Mouse (Mus musculus) erythroblast, embryonic 14.5 days (primary cell): ENCODE results near the gene Arl1. TPM values are rescaled to one million over a fixed set of nuclear protein-coding genes. Genes with fewer than 3 reads are reported as not detected.

Experiments
- H3K27me3 ChIP-seq: 2 replicates; pipeline ENCODE4 v1.6.1; 2012; ENCODE audit warnings: inconsistent platforms; ENCODE audit not compliant: control insufficient read depth
- H3K36me3 ChIP-seq: 2 replicates; pipeline ENCODE4 v1.6.1; 2012; ENCODE audit warnings: mild to moderate bottlenecking, inconsistent platforms; ENCODE audit not compliant: control insufficient read depth
- H3K4me1 ChIP-seq: 2 replicates; pipeline ENCODE4 v1.6.1; 2012; ENCODE audit warnings: inconsistent platforms; ENCODE audit not compliant: control insufficient read depth
- H3K4me3 ChIP-seq: replicated peaks from 2 replicates; pipeline ENCODE3; 2012; ENCODE audit warnings: moderate library complexity, mild to moderate bottlenecking, inconsistent platforms
- H3K9me3 ChIP-seq: 2 replicates; pipeline ENCODE4 v1.6.1; 2012; ENCODE audit warnings: low read length, inconsistent platforms, mixed read lengths; ENCODE audit not compliant: control insufficient read depth
- GATA1 ChIP-seq: IDR thresholded peaks from 2 replicates; pipeline ENCODE4 v1.6.1; 2012; ENCODE audit warnings: low read length, inconsistent platforms, mixed read lengths
- TAL1 ChIP-seq: IDR thresholded peaks from 3 replicates; pipeline ENCODE4 v1.6.1; 2012; ENCODE audit warnings: low read length, inconsistent platforms, mixed read lengths
- polyA plus RNA-seq: library from polyadenylated mRNA; stranded (reverse); fragments of >175 nt; gene quantifications from 2 replicates; pipeline ENCODE4 v1.2.3, GENCODE M21; 2012

Arl1 gene
- 0.37 and 0.85 TPM in 2 replicates for polyA plus RNA-seq

DNA sequence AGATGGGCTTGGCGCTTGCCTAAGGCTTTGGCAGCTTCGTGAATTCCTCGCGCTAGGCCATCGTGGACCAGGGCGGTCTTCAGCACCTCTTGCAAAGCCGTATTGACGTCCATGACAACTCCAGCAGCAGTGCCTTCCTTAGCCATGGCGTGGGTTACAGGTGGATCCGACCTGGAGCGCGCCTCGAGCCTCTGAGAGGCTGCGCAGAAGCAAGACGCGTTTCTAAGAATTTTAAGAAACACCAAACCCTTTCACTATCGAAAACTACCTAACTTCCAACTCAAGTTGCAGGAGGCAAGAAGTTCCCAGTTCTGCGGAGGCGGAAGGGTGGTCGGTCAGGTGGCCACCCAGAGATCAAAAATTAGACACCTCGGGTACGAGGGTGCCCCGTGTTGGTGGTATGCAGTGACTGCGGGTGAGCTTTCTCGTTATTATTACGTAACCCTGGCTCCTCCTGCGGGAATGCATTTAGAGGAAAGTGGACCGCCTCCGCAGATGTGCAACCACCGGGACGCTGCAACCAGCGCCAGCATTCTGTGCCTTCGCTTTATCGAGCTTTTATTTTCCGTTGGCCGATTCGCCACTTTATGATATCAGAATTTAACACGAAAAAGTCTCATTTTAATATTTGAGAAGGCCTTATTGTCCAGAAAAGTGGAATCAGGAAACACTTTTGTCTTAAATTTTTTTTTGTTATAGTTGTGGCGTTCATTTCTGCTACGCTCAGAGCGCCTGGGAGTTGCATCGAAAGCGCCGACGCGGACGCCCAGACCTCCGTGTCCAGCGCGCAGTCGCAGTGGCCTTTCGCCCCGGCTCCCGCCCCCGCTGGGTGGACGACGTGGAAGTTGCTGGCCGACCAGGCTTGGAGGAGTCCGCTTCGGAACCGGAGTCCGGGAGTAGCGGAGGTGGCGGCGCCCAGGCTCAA is at the start of gene Arl1:
Gene Arl1 (plus strand): TSS at position 288 of the 925 bp plus-strand sequence.
- no peak for TF ChIP-seq TAL1
- TF ChIP-seq GATA1, result no peak
- Histone ChIP-seq H3K27me3 (peaks cover 4% of the 10 kb centered on the region; the same call in 1 of the 2 replicates), H3K9me3 (no peaks in the 10 kb centered on the region), H3K36me3 (peaks cover 2% of the 10 kb centered on the region; the same call in 1 of the 2 replicates), H3K4me1 (peaks cover 25% of the 10 kb centered on the region), H3K4me3 (peak within 1 kb of the TSS; percentile 70)

GRCm38 (mm10) chr10:88682904-88683563 is 47.6 kb upstream of the Arl1 start:
- no peak overlapping the region for H3K4me3 ChIP-seq
- no peaks in the 10 kb centered on the region for H3K36me3 ChIP-seq
- H3K4me1 ChIP-seq, result no peaks in the 10 kb centered on the region
- H3K27me3 ChIP-seq, result no peaks in the 10 kb centered on the region
- peaks cover 2% of the 10 kb centered on the region; the same call in 1 of the 2 replicates for H3K9me3 ChIP-seq
- TF ChIP-seq TAL1 (no peak), GATA1 (no peak)

- no peaks in the 10 kb centered on the region for H3K4me1 ChIP-seq
- TF ChIP-seq TAL1, result no peak
- TF ChIP-seq GATA1, result no peak
- no peaks in the 10 kb centered on the region for H3K36me3 ChIP-seq
- no peaks in the 10 kb centered on the region for H3K27me3 ChIP-seq
- peaks cover 2% of the 10 kb centered on the region; the same call in 1 of the 2 replicates for H3K9me3 ChIP-seq
- no peak within 1 kb of the TSS for H3K4me3 ChIP-seq
Observed at GRCm38 (mm10) chr10:88684925-88685324, 45.7 kb upstream of the Arl1 start, which contains the start of gene Spic. Gene Spic, minus strand, starts transcription at chr10:88685015.

- Histone ChIP-seq H3K36me3 (no peaks in the 10 kb centered on the region), H3K27me3 (no peaks in the 10 kb centered on the region), H3K4me3 (no peak overlapping the region), H3K4me1 (no peaks in the 10 kb centered on the region), H3K9me3 (peaks cover 25% of the 10 kb centered on the region)
- TF ChIP-seq TAL1, result no peak
- no peak for TF ChIP-seq GATA1
Observed at GRCm38 (mm10) chr10:88700938-88701337, 29.7 kb upstream of the Arl1 start.

DNA sequence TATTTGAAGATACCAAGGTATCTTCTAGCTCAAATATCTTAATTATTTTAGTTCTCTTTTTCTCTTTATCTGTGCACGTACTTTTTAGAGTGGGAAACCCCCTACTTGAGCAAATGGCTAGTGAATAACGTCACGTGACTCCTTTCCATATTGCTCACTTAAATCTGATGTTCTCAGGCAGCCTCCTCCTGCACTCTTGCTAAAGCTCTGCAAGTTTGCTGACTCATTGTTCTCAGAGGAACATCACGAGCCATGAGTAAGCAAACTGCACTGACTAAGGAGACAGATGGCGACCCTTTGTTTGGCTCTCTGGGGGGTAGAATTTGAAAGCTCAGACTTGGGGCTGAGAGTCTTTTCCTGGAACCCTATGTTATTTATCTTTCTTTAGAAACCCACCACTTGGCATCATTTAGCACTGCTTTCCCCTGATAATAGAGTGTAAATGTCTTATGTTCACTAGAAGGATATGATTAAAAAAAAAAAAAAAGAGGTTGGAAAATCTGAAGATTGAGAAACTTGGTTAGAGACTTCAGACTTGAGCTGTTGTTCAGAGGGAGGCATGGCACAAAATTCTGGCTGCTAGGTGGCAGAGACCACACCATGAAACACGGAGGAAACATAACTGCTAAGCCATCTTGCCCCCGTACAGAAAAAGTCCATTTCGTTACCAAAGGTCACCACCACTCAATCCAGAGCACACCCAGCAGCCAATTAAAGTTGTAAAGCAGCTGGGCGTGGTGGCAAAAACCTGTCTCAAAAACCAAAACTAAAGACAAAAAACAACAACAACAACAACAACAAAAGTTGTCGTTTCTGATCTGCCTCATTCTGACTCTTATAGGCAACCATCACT is 21.8 kb upstream of the Arl1 start:
- TF ChIP-seq GATA1, result no peak
- TF ChIP-seq TAL1, result no peak
- no peak overlapping the region for H3K4me3 ChIP-seq
- no peaks in the 10 kb centered on the region for H3K4me1 ChIP-seq
- H3K36me3 ChIP-seq, result no peaks in the 10 kb centered on the region
- H3K27me3 ChIP-seq, result no peaks in the 10 kb centered on the region
- H3K9me3 ChIP-seq, result peaks cover 13% of the 10 kb centered on the region

DNA sequence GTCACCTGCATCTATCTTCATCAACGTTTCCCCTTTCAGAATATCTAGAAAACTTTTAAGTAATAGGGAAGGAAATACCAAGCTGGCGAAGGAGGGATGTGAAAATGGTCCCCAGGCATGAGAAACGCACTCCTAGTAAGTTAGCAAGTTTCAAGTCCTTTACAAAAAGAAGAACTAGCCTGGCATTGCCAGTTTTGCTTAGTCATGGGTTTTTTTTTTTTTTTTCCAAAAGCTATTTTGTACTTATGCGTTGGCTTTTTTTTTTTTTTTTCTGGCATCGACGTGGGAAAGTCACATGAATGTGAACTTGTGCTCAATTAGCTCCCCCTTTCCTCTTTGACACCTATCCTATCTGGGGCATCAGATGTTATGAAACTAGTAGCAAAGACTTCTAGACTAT is 18.3 kb upstream of the Arl1 start:
- no peaks in the 10 kb centered on the region for H3K9me3 ChIP-seq
- H3K36me3 ChIP-seq, result no peaks in the 10 kb centered on the region
- TF ChIP-seq TAL1 (no peak), GATA1 (no peak)
- H3K27me3 ChIP-seq, result no peaks in the 10 kb centered on the region
- no peaks in the 10 kb centered on the region for H3K4me1 ChIP-seq
- no peak overlapping the region for H3K4me3 ChIP-seq

GRCm38 (mm10) chr10:88714744-88715143 is 15.9 kb upstream of the Arl1 start:
- no peaks in the 10 kb centered on the region for H3K36me3 ChIP-seq
- no peaks in the 10 kb centered on the region for H3K27me3 ChIP-seq
- TF ChIP-seq GATA1, result no peak
- TF ChIP-seq TAL1, result no peak
- H3K4me3 ChIP-seq, result no peak overlapping the region
- H3K9me3 ChIP-seq, result no peaks in the 10 kb centered on the region
- no peaks in the 10 kb centered on the region for H3K4me1 ChIP-seq

- TF ChIP-seq TAL1 (no peak), GATA1 (no peak)
- Histone ChIP-seq H3K27me3 (no peaks in the 10 kb centered on the region), H3K4me1 (no peaks in the 10 kb centered on the region), H3K4me3 (no peak overlapping the region), H3K9me3 (no peaks in the 10 kb centered on the region), H3K36me3 (no peaks in the 10 kb centered on the region)
Observed at GRCm38 (mm10) chr10:88715621-88716020, 15.0 kb upstream of the Arl1 start.
